Mouse (Mus musculus) ES-Bruce4 (cell line): ENCODE results near the gene Fam240b. TPM values are rescaled to one million over a fixed set of nuclear protein-coding genes. Genes with fewer than 3 reads are reported as not detected.
A peak's percentile ranks its signal among the peaks of the same experiment; 100 is the strongest.

Experiments
- H3K27ac ChIP-seq: 2 replicates; pipeline ENCODE4 v1.5.1; 2012; ENCODE audit warnings: low read length, inconsistent platforms; ENCODE audit not compliant: insufficient read depth
- H3K27me3 ChIP-seq: 2 replicates; pipeline ENCODE4 v1.6.1; 2012; ENCODE audit warnings: mild to moderate bottlenecking, low read length, inconsistent platforms; ENCODE audit not compliant: control insufficient read depth, poor library complexity, insufficient read depth, severe bottlenecking
- H3K36me3 ChIP-seq: 2 replicates; pipeline ENCODE4 v1.6.1; 2012; ENCODE audit warnings: inconsistent platforms, mild to moderate bottlenecking, low read length, moderate library complexity; ENCODE audit not compliant: control insufficient read depth, poor library complexity, insufficient read depth, severe bottlenecking
- H3K4me1 ChIP-seq: one replicate; pipeline ENCODE4 v1.8.1; 2011; ENCODE audit warnings: low read length; ENCODE audit not compliant: control insufficient read depth, insufficient read depth
- H3K4me3 ChIP-seq: 2 replicates; pipeline ENCODE4 v1.5.1; 2011; ENCODE audit warnings: low read depth, mild to moderate bottlenecking, low read length
- H3K9ac ChIP-seq: 2 replicates; pipeline ENCODE4 v1.6.1; 2012; ENCODE audit warnings: low read depth, mild to moderate bottlenecking, inconsistent platforms; ENCODE audit not compliant: poor library complexity, severe bottlenecking
- H3K9me3 ChIP-seq: replicated peaks from 2 replicates; pipeline ENCODE4 v1.6.1; 2012; ENCODE audit warnings: mild to moderate bottlenecking, low read length, inconsistent platforms; ENCODE audit not compliant: control insufficient read depth, poor library complexity, insufficient read depth, severe bottlenecking
- CTCF ChIP-seq: IDR thresholded peaks from one replicate; pipeline ENCODE4 v1.8.1; 2011; ENCODE audit warnings: low read depth, low read length
- EP300 ChIP-seq: IDR thresholded peaks from 2 replicates; pipeline ENCODE4 v1.6.1; 2011; ENCODE audit warnings: low read depth, low read length; ENCODE audit not compliant: insufficient read depth
- POLR2A ChIP-seq: IDR thresholded peaks from one replicate; pipeline ENCODE4 v1.8.1; 2011; ENCODE audit warnings: low read length; ENCODE audit not compliant: insufficient read depth
- polyA plus RNA-seq: library from polyadenylated mRNA; stranded (reverse); fragments of >200 nt; gene quantifications from 2 replicates; pipeline ENCODE4 v1.2.4, GENCODE M21; 2011; ENCODE audit warnings: low read depth; ENCODE audit not compliant: missing spikeins, insufficient read depth, insufficient read length

Fam240b gene
- polyA plus RNA-seq, 1 experiment: not detected

GRCm38 (mm10) chr13:64437801-64438200 lies 59.8 kb downstream of the Fam240b start:
- TF ChIP-seq POLR2A (no peak), CTCF (no peak), EP300 (no peak)
- no peak overlapping the region for H3K4me3 ChIP-seq
- H3K4me1 ChIP-seq: no peaks in the 10 kb centered on the region
- H3K27ac ChIP-seq: no peak overlapping the region
- no peaks in the 10 kb centered on the region for H3K27me3 ChIP-seq
- no peaks in the 10 kb centered on the region for H3K9me3 ChIP-seq
- H3K9ac ChIP-seq: no peak overlapping the region
- H3K36me3 ChIP-seq: no peaks in the 10 kb centered on the region

GRCm38 (mm10) chr13:64432017-64432995 lies 65.3 kb downstream of the Fam240b start, which contains the start of gene Cdk20:
TSS of gene Cdk20 (plus strand) at chr13:64432314.
- Histone ChIP-seq H3K27me3 (no peaks in the 10 kb centered on the region), H3K27ac (peak within 1 kb of the TSS; percentile 73), H3K9ac (peak within 1 kb of the TSS; percentile 30; the same call in 1 of the 2 replicates), H3K36me3 (no peaks in the 10 kb centered on the region), H3K4me1 (no peaks in the 10 kb centered on the region), H3K9me3 (no peaks in the 10 kb centered on the region), H3K4me3 (peak within 1 kb of the TSS; percentile 88)
- TF ChIP-seq EP300: 0 out of 2 replicates have a peak, but pooled peaks have one; percentile 59
- peak; percentile 94 for TF ChIP-seq POLR2A
- peak; percentile 59 for TF ChIP-seq CTCF

Other genes starting within 250 kb of the Fam240b start
- gene Cdc14b, start 222.5 kb downstream of the Fam240b start, polyA plus RNA-seq: 27.3 and 30.4 TPM in 2 replicates
- 15.2 and 15.5 TPM in 2 replicates for gene Aaed1, start 185.1 kb downstream of the Fam240b start, polyA plus RNA-seq
- 290 TPM in 2 replicates for gene Ctsl, start 126.9 kb downstream of the Fam240b start, polyA plus RNA-seq
- 4.4 and 4.6 TPM in 2 replicates for gene Cdk20, start 65.5 kb downstream of the Fam240b start, polyA plus RNA-seq